Mouse (Mus musculus): Measurements from ENCODE around the gene Eif3k. TPM values are rescaled to one million over a fixed set of nuclear protein-coding genes. Genes with fewer than 3 reads are reported as not detected.
A peak's percentile ranks its signal among the peaks of the same experiment; 100 is the strongest.

The Eif3k gene
- polyA plus RNA-seq (2015; fragmentation: Nextera tagmentation; extraction: Ambion mirVana): 303 and 307 TPM in 2 replicates

DNA sequence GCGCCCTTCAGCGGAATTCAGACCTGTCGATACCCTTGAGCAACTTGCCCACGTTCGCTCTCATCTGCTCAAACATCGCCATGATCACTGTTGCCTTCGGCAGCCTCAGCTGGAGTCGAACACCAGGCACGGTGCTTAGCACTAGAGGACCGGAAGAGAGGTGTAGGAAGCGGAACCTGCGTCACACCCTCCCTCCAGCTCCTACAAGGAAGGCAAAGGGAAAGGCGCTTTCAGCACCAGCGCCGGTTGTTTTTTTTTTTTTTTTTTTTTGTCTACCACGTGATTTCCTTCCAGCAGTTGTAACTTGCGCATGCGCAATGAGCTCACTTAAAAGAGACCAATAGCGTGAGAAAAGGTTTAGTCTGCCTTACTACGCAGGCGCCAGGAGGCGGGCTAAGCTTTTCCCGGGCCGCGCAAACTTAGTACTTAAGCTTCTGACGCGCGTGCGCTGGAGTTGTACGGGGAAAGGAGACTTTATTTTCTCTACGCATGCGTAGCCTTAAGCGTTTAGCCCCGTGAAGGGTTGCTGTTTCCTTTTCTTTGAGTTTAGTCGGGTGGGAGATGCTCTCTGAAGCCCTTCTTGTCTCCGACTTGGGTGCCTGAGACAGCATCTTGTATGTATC, at the start of gene Eif3k, which contains the start of gene Map4k1:
TSS of gene Eif3k (minus strand) at position 214 of the 623 bp plus-strand sequence.
TSS of gene Map4k1 (plus strand) at position 400 of the 623 bp plus-strand sequence.
- Histone ChIP-seq H3K9ac (replicated peaks) (peak within 1 kb of the TSS; percentile 76), H3K4me3 (peak within 1 kb of the TSS; percentile 65), H3K4me1 (peaks cover 19% of the 10 kb centered on the region), H3K27me3 (no peaks in the 10 kb centered on the region), H3K9me3 (no peaks in the 10 kb centered on the region), H3K27ac (replicated peaks) (peak within 1 kb of the TSS; percentile 65), H3K36me3 (peaks cover 26% of the 10 kb centered on the region), H3K4me2 (replicated peaks) (peak within 1 kb of the TSS; percentile 89)
- under 1% methylated on average over 35 of the region's 36 CpGs for WGBS
- peak; percentile 97 for ATAC-seq (replicated peaks)

DNA sequence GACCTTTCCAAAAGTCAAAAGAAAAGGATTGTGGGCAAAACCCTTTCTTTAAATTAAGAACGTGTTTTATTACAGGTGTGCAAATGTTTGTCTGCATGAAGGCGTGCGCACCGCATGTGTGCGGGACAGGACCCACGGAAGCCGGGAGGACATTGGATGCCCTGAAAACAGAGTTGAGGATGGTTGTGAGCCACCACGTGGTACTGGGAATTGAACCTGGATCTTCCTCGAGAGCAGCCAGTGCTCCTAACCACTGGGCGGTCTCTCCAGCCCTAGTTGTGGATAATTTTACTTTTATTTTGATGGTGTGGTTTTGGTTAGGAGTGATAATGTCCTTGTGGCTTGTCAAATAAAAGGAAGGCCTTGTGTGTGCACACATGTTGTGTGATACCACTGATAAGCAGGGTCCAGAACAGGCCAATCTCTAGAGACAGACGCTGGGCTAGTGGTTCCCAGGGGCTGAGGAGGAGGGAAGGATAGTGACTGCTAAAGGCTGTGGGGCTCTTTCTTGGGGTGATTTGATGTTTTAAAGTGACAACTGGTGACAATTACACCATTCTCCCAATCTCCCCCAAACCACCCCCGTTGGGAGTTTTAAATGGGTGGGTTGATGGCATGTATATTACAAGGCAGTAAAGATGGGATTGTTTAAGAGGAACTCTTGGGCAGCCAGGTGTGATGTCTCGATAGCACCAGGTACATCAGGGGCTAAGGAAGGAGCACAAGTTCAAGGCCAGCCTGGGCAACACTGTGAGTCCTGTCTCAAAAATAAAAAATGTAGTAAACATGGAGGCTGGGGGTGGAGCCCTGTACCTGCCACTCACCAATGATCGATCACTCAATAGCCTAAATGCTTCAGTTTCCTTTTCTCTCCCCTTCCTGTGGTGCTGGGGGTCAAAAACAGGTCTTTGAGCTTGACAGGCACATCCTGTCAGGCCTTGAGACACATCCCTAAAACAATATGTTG, 48.3 kb upstream of the Eif3k start:
- Histone ChIP-seq H3K9ac (replicated peaks) (no peak overlapping the region), H3K27me3 (no peaks in the 10 kb centered on the region), H3K9me3 (no peaks in the 10 kb centered on the region), H3K27ac (replicated peaks) (no peak overlapping the region), H3K4me2 (replicated peaks) (no peak overlapping the region), H3K36me3 (no peaks in the 10 kb centered on the region), H3K4me3 (no peak overlapping the region), H3K4me1 (no peaks in the 10 kb centered on the region)
- no peak for ATAC-seq (replicated peaks)
- WGBS: 92% methylated on average over 14 of the region's 14 CpGs

DNA sequence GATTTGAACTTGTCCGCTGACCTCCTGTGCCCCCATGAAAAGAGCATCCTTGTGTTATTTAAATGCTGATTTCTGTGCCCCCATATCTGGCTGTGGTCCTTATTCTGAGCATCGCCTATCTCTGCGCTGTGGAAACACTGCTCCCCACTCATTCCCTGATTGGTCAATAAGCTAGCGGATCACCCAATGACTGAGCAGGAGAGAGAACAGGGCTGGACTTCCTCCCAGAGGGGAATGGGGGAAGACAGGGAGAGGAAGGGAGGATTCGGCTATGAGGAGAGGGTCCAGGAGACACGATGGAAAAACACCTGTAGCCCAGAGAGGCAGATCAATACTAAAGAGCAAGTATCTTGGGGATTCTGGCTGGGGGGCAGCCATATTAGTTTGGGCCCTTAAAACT, 47.1 kb upstream of the Eif3k start:
- Histone ChIP-seq H3K4me3 (no peak overlapping the region), H3K9me3 (no peaks in the 10 kb centered on the region), H3K4me1 (no peaks in the 10 kb centered on the region), H3K27ac (replicated peaks) (no peak overlapping the region), H3K36me3 (no peaks in the 10 kb centered on the region), H3K27me3 (no peaks in the 10 kb centered on the region), H3K9ac (replicated peaks) (no peak overlapping the region), H3K4me2 (replicated peaks) (no peak overlapping the region)
- 85% methylated on average over 6 of the region's 6 CpGs for WGBS
- no peak for ATAC-seq (replicated peaks)

DNA sequence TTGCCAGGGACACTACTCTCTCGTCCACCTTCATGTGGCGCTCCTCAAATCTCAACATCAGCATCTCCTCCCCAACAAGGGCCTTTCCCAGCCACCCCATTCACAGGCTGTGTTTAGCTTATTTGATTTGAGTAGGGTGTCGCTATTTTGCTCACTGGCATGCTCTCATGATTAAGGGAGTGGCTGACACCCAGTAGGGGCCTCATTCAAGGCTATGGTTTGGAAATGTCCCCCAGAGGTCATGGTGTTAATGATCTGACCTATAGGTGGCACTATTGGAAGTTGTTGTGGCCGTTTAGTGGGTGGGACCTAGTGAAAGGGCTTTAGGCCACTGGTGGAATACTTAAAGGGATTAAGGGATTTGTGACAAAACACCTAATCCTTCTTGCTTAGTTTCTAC, 45.1 kb upstream of the Eif3k start:
- Histone ChIP-seq H3K4me3 (no peak overlapping the region), H3K27me3 (no peaks in the 10 kb centered on the region), H3K9me3 (no peaks in the 10 kb centered on the region), H3K9ac (replicated peaks) (no peak overlapping the region), H3K27ac (replicated peaks) (no peak overlapping the region), H3K36me3 (no peaks in the 10 kb centered on the region), H3K4me2 (replicated peaks) (no peak overlapping the region), H3K4me1 (no peaks in the 10 kb centered on the region)
- ATAC-seq (replicated peaks): no peak
- WGBS: 59% methylated on average over 4 of the region's 4 CpGs

DNA sequence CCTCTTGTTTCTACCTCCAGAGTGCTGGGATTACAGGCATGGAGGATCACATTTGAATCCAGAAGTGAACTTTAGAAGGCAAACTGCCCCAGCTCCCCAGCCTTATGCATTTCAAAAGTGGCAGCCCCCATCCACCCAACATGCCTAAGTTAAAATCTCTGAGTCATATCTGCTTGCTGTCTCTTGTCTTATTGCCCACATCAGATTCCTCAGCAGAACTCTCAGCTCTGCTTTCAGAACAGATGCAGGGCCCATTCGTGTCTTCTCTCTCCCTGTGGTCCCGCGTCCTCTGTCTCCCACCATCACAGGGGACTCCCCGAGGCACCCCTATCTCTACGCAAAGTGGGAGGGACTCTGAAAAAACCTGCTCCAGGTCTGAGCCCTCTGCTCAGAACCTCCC, 44.5 kb upstream of the Eif3k start:
- ATAC-seq (replicated peaks): no peak
- Histone ChIP-seq H3K36me3 (no peaks in the 10 kb centered on the region), H3K4me2 (replicated peaks) (no peak overlapping the region), H3K4me1 (no peaks in the 10 kb centered on the region), H3K4me3 (no peak overlapping the region), H3K9ac (replicated peaks) (no peak overlapping the region), H3K27ac (replicated peaks) (no peak overlapping the region), H3K27me3 (no peaks in the 10 kb centered on the region), H3K9me3 (no peaks in the 10 kb centered on the region)
- whole genome bisulfite sequencing: 88% methylated on average over 5 of the region's 5 CpGs

DNA sequence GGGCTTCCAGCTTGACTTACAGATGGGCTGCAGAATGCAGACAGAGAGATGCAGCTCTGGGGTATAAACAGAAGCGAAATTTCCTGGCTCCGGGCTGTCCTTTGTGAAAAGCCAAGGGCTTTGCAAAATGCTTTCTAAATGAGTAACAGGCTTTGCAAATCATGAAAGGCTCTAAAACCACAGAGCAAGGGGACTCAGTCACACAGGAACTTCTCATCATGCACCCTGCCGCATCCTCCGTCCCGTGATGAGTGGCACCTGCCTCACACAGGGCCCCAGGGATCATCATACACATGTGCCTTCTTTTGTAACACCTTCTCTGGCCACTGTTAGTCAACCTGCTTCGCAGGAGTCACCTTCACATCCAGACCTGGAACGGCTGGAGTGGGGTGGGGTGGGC, 43.9 kb upstream of the Eif3k start:
- peaks cover 6% of the 10 kb centered on the region; the same call in 1 of the 2 replicates for H3K27me3 ChIP-seq
- 79% methylated on average over 7 of the region's 7 CpGs for WGBS
- H3K4me3 ChIP-seq: no peak overlapping the region
- H3K27ac ChIP-seq (replicated peaks): no peak overlapping the region
- H3K9ac ChIP-seq (replicated peaks): no peak overlapping the region
- H3K9me3 ChIP-seq: no peaks in the 10 kb centered on the region
- no peaks in the 10 kb centered on the region for H3K4me1 ChIP-seq
- ATAC-seq (replicated peaks): no peak
- H3K36me3 ChIP-seq: no peaks in the 10 kb centered on the region
- no peak overlapping the region for H3K4me2 ChIP-seq (replicated peaks)

DNA sequence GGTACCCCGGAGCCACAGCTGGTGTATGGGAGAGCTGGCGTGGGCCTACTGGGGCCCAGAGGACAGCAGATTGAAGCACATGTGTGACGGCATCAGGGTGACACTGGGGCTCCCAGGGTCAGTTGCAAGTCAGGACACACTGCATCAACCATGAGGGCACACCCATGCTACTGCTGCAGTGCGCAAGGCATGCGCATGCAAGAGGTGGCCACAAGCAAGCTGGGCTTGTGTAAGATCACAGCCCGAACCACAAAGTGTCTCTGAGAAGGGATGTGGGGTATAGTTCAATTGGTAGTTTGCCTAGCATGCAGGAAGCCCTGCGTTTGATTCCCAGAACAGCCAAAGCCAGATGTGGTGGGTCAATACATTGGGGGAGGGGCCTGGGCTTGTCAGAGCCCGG, 41.9 kb upstream of the Eif3k start:
- 92% methylated on average over 8 of the region's 8 CpGs for WGBS
- ATAC-seq (replicated peaks): no peak
- Histone ChIP-seq H3K9me3 (no peaks in the 10 kb centered on the region), H3K27ac (replicated peaks) (no peak overlapping the region), H3K4me2 (replicated peaks) (no peak overlapping the region), H3K4me3 (no peak overlapping the region), H3K36me3 (no peaks in the 10 kb centered on the region), H3K9ac (replicated peaks) (no peak overlapping the region), H3K4me1 (peaks cover 8% of the 10 kb centered on the region), H3K27me3 (peaks cover 25% of the 10 kb centered on the region)

DNA sequence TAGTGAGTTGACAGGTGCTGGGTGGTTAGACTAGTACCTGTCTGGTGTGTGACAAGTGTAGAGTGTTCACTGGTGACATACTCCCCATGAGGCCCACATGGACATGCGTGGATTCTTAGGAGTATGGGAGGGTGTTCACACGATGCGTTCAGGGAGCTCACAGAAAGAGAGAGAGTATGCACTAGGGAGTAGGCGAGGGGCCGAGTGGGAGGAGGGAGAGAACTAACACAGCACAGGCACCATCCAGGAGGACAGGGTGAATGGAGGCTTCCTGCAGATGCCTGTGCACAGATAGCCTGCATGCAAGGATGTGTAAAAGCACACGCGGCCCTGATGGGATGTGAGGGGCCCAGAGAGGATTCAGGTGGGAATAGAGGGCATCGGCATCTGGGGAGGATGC, 40.8 kb upstream of the Eif3k start:
- 84% methylated on average over 8 of the region's 8 CpGs for WGBS
- no peak for ATAC-seq (replicated peaks)

DNA sequence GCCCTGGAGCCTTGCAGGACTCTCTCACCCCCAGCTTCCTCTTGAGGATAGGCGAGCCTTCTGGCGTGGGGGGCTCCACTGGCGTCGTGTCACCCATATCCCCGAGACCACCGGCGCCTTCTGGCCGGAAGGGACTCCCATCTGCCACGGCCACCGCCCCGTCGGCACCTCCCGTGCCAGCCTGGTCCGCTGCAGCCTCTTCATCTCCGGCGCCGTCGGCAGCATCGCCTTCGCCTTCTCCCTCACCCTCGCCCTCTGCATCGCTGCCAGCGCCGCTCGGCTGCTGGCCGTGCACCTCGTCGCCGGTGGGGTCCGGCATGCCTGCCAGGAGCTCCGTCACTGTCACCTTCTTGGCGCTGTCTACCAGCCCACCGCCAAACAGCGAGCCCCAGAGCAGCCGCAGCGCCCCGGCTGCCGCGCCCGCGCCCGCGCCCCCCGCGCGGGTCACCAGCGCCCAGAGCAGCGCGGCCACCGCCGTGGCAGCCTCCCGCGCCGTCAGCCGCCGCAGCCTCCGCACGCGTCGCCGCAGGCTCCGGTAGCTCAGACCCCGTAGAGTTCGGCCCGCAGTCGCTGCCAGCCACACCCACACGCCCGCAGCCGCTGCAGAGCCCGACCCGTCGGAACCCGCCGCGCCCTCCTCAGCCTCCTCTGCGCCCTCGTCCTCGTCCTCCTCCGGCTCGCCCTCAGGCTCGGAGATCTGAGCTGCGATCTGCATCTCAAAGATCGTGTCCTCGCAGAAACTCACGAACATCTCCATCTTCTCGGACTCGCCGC, 38.0 kb upstream of the Eif3k start:
- ATAC-seq (replicated peaks): no peak
- Histone ChIP-seq H3K27ac (replicated peaks) (no peak overlapping the region), H3K9ac (replicated peaks) (peak overlapping the region; percentile 31), H3K4me3 (peak overlapping the region; percentile 42), H3K27me3 (peaks cover 30% of the 10 kb centered on the region), H3K4me1 (peaks cover 8% of the 10 kb centered on the region), H3K36me3 (no peaks in the 10 kb centered on the region), H3K9me3 (0 out of 2 replicates have a peak, but pooled peaks cover 4% of the 10 kb centered on the region), H3K4me2 (replicated peaks) (peak overlapping the region; percentile 68)
- 3% methylated on average over 80 of the region's 88 CpGs for WGBS

More for the DNA sequence above, 40.8 kb upstream of the Eif3k start:
- Histone ChIP-seq H3K4me2 (replicated peaks) (no peak overlapping the region), H3K4me1 (peaks cover 8% of the 10 kb centered on the region), H3K27ac (replicated peaks) (no peak overlapping the region), H3K27me3 (peaks cover 30% of the 10 kb centered on the region), H3K9me3 (no peaks in the 10 kb centered on the region), H3K4me3 (no peak overlapping the region), H3K36me3 (no peaks in the 10 kb centered on the region), H3K9ac (replicated peaks) (no peak overlapping the region)

DNA sequence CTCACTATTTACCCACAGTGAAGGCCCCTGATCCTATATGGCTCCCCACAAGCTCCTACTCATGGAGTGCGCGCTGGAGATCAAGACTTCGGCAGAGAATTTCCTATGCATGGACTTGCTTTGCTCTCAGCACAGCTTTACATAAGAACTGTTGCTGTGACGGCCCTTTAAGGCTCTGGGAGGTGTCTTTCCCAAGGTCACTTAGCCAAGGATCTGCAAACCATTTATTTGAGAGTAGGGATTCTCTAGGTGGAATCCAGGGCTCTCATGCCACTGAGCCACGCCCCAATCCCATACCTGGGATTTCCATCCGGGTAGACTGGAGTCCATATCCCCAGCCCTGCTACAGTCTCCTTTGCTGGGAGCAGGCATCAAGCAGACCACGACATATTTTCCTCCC, 35.6 kb upstream of the Eif3k start:
- no peaks in the 10 kb centered on the region for H3K36me3 ChIP-seq
- peaks cover 30% of the 10 kb centered on the region for H3K27me3 ChIP-seq
- H3K4me1 ChIP-seq: peaks cover 8% of the 10 kb centered on the region
- no peak overlapping the region for H3K27ac ChIP-seq (replicated peaks)
- 0 out of 2 replicates have a peak, but pooled peaks cover 4% of the 10 kb centered on the region for H3K9me3 ChIP-seq
- WGBS: 81% methylated on average over 7 of the region's 7 CpGs
- H3K4me3 ChIP-seq: no peak overlapping the region
- H3K9ac ChIP-seq (replicated peaks): no peak overlapping the region
- H3K4me2 ChIP-seq (replicated peaks): no peak overlapping the region
- ATAC-seq (replicated peaks): no peak

DNA sequence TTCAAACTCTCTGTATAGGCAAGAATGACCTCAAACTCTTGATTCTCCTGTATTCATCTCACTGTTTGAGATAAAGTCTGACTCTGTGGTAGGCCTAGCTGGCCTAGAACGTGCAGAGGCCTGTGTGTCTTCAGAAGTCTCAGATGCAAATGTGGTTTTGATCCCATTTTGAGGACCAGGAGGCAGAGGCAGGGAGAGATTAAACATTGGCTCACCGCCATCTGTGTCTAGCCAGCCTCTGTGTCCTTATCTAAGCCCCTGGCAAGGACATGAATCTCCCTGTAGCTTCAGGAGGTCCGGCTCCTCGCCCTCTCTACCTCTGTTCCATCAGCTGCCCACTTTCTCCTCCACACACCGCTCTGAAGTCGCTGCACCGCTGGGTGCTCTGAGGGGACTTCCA, 34.8 kb upstream of the Eif3k start:
- Histone ChIP-seq H3K27me3 (peaks cover 30% of the 10 kb centered on the region), H3K4me2 (replicated peaks) (no peak overlapping the region), H3K36me3 (no peaks in the 10 kb centered on the region), H3K4me3 (no peak overlapping the region), H3K9me3 (0 out of 2 replicates have a peak, but pooled peaks cover 4% of the 10 kb centered on the region), H3K9ac (replicated peaks) (no peak overlapping the region), H3K27ac (replicated peaks) (no peak overlapping the region), H3K4me1 (peaks cover 8% of the 10 kb centered on the region)
- no peak for ATAC-seq (replicated peaks)
- WGBS: 82% methylated on average over 7 of the region's 7 CpGs

Measured in forebrain, embryonic 15.5 days (tissue).